Mouse (Mus musculus): ENCODE measurements around the gene Olfr889. TPM values are rescaled to one million over a fixed set of nuclear protein-coding genes. Genes with fewer than 3 reads are reported as not detected.
"Not testable (repeated sequence)": the region's sequence is repeated elsewhere in the genome, so short reads cannot be mapped to it uniquely, and the experiment has no call there.

The Olfr889 gene
- polyA plus RNA-seq (2012; rRNA removed) = not detected in 2 replicates

DNA sequence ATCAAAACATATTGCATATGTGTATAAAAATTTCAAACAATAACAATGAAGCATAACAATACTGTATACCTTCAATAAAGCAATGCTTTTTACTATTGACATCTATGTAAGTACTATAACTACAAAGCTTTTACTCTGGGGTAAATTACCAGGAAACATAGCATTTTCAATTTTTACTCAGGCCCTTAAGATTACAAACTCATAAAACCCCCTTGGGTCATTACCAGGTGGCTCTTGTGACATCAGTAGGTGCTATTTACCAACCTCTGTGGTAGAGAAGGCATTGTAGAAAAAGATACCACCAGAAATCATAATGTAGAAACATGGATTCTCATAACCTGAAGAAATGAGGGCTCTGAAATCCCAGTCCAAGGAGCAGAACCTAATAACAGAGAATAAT is at the start of gene Olfr889:
Gene Olfr889, plus strand, starts transcription at position 301 of the 400 bp plus-strand sequence.
- TF ChIP-seq CTCF (IDR thresholded peaks at IDR 0.05; ENCODE audit: extremely low read depth, insufficient read depth, insufficient read length, insufficient replicate concordance) = no peak
- no peak for TF ChIP-seq POLR2A (IDR thresholded peaks at IDR 0.05; ENCODE audit: low read depth, low read length)
- no peak for DNase-seq (ENCODE audit: low read depth in 1 of 2, low spot score in 2 of 2)
- H3K27ac ChIP-seq (ENCODE audit: insufficient read depth, low read length) = no peak within 1 kb of the TSS
- no peaks in the 10 kb centered on the region for H3K27me3 ChIP-seq (ENCODE audit: control insufficient read depth, insufficient read depth, low read length)
- no peaks in the 10 kb centered on the region for H3K36me3 ChIP-seq (ENCODE audit: control insufficient read depth, insufficient read depth, low read length)
- H3K4me3 ChIP-seq (ENCODE audit: extremely low read depth, insufficient read depth, insufficient read length) = no peak within 1 kb of the TSS
- no peaks in the 10 kb centered on the region for H3K4me1 ChIP-seq (ENCODE audit: control insufficient read depth, insufficient read depth, insufficient read length)

GRCm38 (mm10) chr9:38083772-38084171 is 31.2 kb upstream of the Olfr889 start, which contains the start of gene Olfr887:
Gene Olfr887 (plus strand): TSS chr9:38084072.
- WGBS = 72% methylated on average over 1 of the region's 1 CpGs
- no peak for DNase-seq (ENCODE audit: low read depth in 1 of 2, low spot score in 2 of 2)
- TF ChIP-seq CTCF (IDR thresholded peaks at IDR 0.05; ENCODE audit: extremely low read depth, insufficient read depth, insufficient read length, insufficient replicate concordance) (no peak), POLR2A (IDR thresholded peaks at IDR 0.05; ENCODE audit: low read depth, low read length) (no peak)
- Histone ChIP-seq H3K36me3 (ENCODE audit: control insufficient read depth, insufficient read depth, low read length) (no peaks in the 10 kb centered on the region), H3K27ac (ENCODE audit: insufficient read depth, low read length) (no peak within 1 kb of the TSS), H3K4me1 (ENCODE audit: control insufficient read depth, insufficient read depth, insufficient read length) (no peaks in the 10 kb centered on the region), H3K27me3 (ENCODE audit: control insufficient read depth, insufficient read depth, low read length) (no peaks in the 10 kb centered on the region), H3K4me3 (ENCODE audit: extremely low read depth, insufficient read depth, insufficient read length) (no peak within 1 kb of the TSS)

- WGBS = 72% methylated on average over 1 of the region's 1 CpGs
- Histone ChIP-seq H3K27me3 (ENCODE audit: control insufficient read depth, insufficient read depth, low read length) (no peaks in the 10 kb centered on the region), H3K4me3 (ENCODE audit: extremely low read depth, insufficient read depth, insufficient read length) (no peak within 1 kb of the TSS), H3K36me3 (ENCODE audit: control insufficient read depth, insufficient read depth, low read length) (no peaks in the 10 kb centered on the region), H3K27ac (ENCODE audit: insufficient read depth, low read length) (no peak within 1 kb of the TSS), H3K4me1 (ENCODE audit: control insufficient read depth, insufficient read depth, insufficient read length) (no peaks in the 10 kb centered on the region)
- TF ChIP-seq CTCF (IDR thresholded peaks at IDR 0.05; ENCODE audit: extremely low read depth, insufficient read depth, insufficient read length, insufficient replicate concordance) (no peak), POLR2A (IDR thresholded peaks at IDR 0.05; ENCODE audit: low read depth, low read length) (no peak)
- DNase-seq (ENCODE audit: low read depth in 1 of 2, low spot score in 2 of 2) = no peak
Observed at GRCm38 (mm10) chr9:38107828-38108227, 7.2 kb upstream of the Olfr889 start, which contains the start of gene Olfr888. Gene Olfr888 (plus strand): TSS chr9:38108128.

DNA sequence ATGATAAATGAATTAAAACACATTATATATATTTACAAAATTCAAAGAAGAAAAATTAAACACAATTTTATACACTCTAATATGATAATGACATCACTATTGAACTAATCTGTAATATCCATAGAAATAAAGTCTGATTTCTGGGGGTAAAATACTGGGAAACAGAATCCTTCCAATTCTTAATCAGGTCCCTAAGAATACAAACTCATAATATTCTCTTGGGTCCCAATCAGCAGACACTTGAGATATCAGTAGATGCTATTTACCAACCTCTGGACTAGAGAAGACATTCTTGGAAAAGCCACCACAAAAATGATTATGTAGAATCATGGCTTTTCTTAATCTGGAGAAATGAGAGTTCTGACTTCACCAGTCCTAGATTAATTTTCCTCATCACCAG is 27.2 kb downstream of the Olfr889 start, which contains the start of gene Olfr890:
Gene Olfr890, plus strand, starts transcription at position 301 of the 400 bp plus-strand sequence.
- H3K4me1 ChIP-seq (ENCODE audit: control insufficient read depth, insufficient read depth, insufficient read length) = no peaks in the 10 kb centered on the region
- no peak within 1 kb of the TSS for H3K4me3 ChIP-seq (ENCODE audit: extremely low read depth, insufficient read depth, insufficient read length)
- TF ChIP-seq CTCF (IDR thresholded peaks at IDR 0.05; ENCODE audit: extremely low read depth, insufficient read depth, insufficient read length, insufficient replicate concordance) (no peak), POLR2A (IDR thresholded peaks at IDR 0.05; ENCODE audit: low read depth, low read length) (no peak)
- DNase-seq (ENCODE audit: low read depth in 1 of 2, low spot score in 2 of 2) = no peak
- H3K27ac ChIP-seq (ENCODE audit: insufficient read depth, low read length) = no peak within 1 kb of the TSS
- H3K27me3 ChIP-seq (ENCODE audit: control insufficient read depth, insufficient read depth, low read length) = no peaks in the 10 kb centered on the region
- no peaks in the 10 kb centered on the region for H3K36me3 ChIP-seq (ENCODE audit: control insufficient read depth, insufficient read depth, low read length)

GRCm38 (mm10) chr9:38168341-38168740 is 53.3 kb downstream of the Olfr889 start:
- DNase-seq (ENCODE audit: low read depth in 1 of 2, low spot score in 2 of 2); H3K27ac ChIP-seq (ENCODE audit: insufficient read depth, low read length); H3K36me3 ChIP-seq (ENCODE audit: control insufficient read depth, insufficient read depth, low read length); H3K4me3 ChIP-seq (ENCODE audit: extremely low read depth, insufficient read depth, insufficient read length); H3K27me3 ChIP-seq (ENCODE audit: control insufficient read depth, insufficient read depth, low read length); H3K4me1 ChIP-seq (ENCODE audit: control insufficient read depth, insufficient read depth, insufficient read length): not testable (repeated sequence)
- WGBS = 38% methylated on average over 2 of the region's 2 CpGs

Other genes starting within 250 kb of the Olfr889 start
- not detected in 2 replicates for gene Olfr145, start 218.5 kb upstream of the Olfr889 start, polyA plus RNA-seq (2012; rRNA removed)
- gene Olfr878, start 197.4 kb upstream of the Olfr889 start, polyA plus RNA-seq (2012; rRNA removed) = not detected in 2 replicates
- gene Olfr881, start 123.4 kb upstream of the Olfr889 start, polyA plus RNA-seq (2012; rRNA removed) = not detected in 2 replicates
- not detected in 2 replicates for gene Olfr883, start 89.4 kb upstream of the Olfr889 start, polyA plus RNA-seq (2012; rRNA removed)
- gene Olfr884, start 68.6 kb upstream of the Olfr889 start, polyA plus RNA-seq (2012; rRNA removed) = not detected in 2 replicates
- not detected in 2 replicates for gene Olfr885, start 53.9 kb upstream of the Olfr889 start, polyA plus RNA-seq (2012; rRNA removed)
- gene Olfr887, start 31.1 kb upstream of the Olfr889 start, polyA plus RNA-seq (2012; rRNA removed) = not detected in 2 replicates
- not detected in 2 replicates for gene Olfr888, start 7.1 kb upstream of the Olfr889 start, polyA plus RNA-seq (2012; rRNA removed)
- gene Olfr890, start 27.3 kb downstream of the Olfr889 start, polyA plus RNA-seq (2012; rRNA removed) = not detected in 2 replicates
- gene Olfr891, start 65.6 kb downstream of the Olfr889 start, polyA plus RNA-seq (2012; rRNA removed) = not detected in 2 replicates
- gene Olfr893, start 93.2 kb downstream of the Olfr889 start, polyA plus RNA-seq (2012; rRNA removed) = not detected in 2 replicates
- not detected in 2 replicates for gene Olfr894, start 102.9 kb downstream of the Olfr889 start, polyA plus RNA-seq (2012; rRNA removed)
- not detected in 2 replicates for gene Olfr143, start 137.6 kb downstream of the Olfr889 start, polyA plus RNA-seq (2012; rRNA removed)
- not detected in 2 replicates for gene Olfr895, start 152.7 kb downstream of the Olfr889 start, polyA plus RNA-seq (2012; rRNA removed)
- not detected in 2 replicates for gene Olfr896-ps1, start 175.9 kb downstream of the Olfr889 start, polyA plus RNA-seq (2012; rRNA removed)
- gene Olfr25, start 213.9 kb downstream of the Olfr889 start, polyA plus RNA-seq (2012; rRNA removed) = not detected in 2 replicates
- gene Olfr898, start 233.2 kb downstream of the Olfr889 start, polyA plus RNA-seq (2012; rRNA removed) = not detected in 2 replicates